Mouse (Mus musculus) intestine, postnatal 0 days (tissue): ENCODE data around the gene Cdadc1. TPM values are rescaled to one million over a fixed set of nuclear protein-coding genes. Genes with fewer than 3 reads are reported as not detected.

Experiments used
- ATAC-seq: fragments of 200-750 bp; cut with Nextera tagmentation; 2 replicates; pipeline ENCODE4 v1.8.0; 2017; ENCODE audit warnings: mild to moderate bottlenecking, moderate TSS enrichment, moderate library complexity
- H3K27ac ChIP-seq: fragments of 300-500 bp; sonication (generic); 2 replicates; pipeline ENCODE4 v1.5.1; 2014; ENCODE audit warnings: mild to moderate bottlenecking, low read depth, low read length, moderate library complexity
- H3K27me3 ChIP-seq: fragments of 300-500 bp; sonication (generic); replicated peaks from 2 replicates; pipeline ENCODE4 v1.6.1; 2014; ENCODE audit warnings: low read length, mixed read lengths; ENCODE audit not compliant: control insufficient read depth, insufficient read depth
- H3K36me3 ChIP-seq: fragments of 300-500 bp; sonication (generic); 2 replicates; pipeline ENCODE4 v1.6.1; 2014; ENCODE audit warnings: mild to moderate bottlenecking, moderate library complexity; ENCODE audit not compliant: control insufficient read depth, insufficient read depth
- H3K4me1 ChIP-seq: fragments of 300-500 bp; sonication (generic); replicated peaks from 2 replicates; pipeline ENCODE4 v1.6.1; 2014; ENCODE audit warnings: antibody characterized with exemption, low read length, mixed read lengths; ENCODE audit not compliant: control insufficient read depth, insufficient read depth
- H3K4me2 ChIP-seq: fragments of 300-500 bp; sonication (generic); replicated peaks from 2 replicates; pipeline ENCODE4 v1.6.1; 2014; ENCODE audit warnings: low read depth, mild to moderate bottlenecking, moderate library complexity
- H3K4me3 ChIP-seq: fragments of 300-500 bp; sonication (generic); 2 replicates; pipeline ENCODE4 v1.5.1; 2014; ENCODE audit warnings: low read depth, low read length
- H3K9ac ChIP-seq: fragments of 300-500 bp; sonication (generic); 2 replicates; pipeline ENCODE4 v1.6.1; 2014; ENCODE audit warnings: mild to moderate bottlenecking, low read depth, low read length
- H3K9me3 ChIP-seq: fragments of 300-500 bp; sonication (generic); 2 replicates; pipeline ENCODE4 v1.6.1; 2016; ENCODE audit warnings: mixed run types; ENCODE audit not compliant: control insufficient read depth
- CTCF ChIP-seq: sonication (generic); IDR thresholded peaks from 2 replicates; pipeline ENCODE4 v1.5.1; 2016; ENCODE audit warnings: low read depth, mild to moderate bottlenecking, control low read depth, antibody characterized with exemption, moderate library complexity
- WGBS: fragments of 180-500 bp; shearing (Covaris S2); extraction: QIAGEN DNeasy Blood & Tissue Kit; methylation state at CpG from one replicate; pipeline ENCODE4 v1.1.7; 2014; 5-methylcytosine and 5-hydroxymethylcytosine counted together
- polyA plus RNA-seq: library from polyadenylated mRNA; unstranded; fragments of >200 nt; fragmentation: Nextera tagmentation; extraction: Ambion mirVana; gene quantifications from 2 replicates; pipeline ENCODE4 v1.2.1, GENCODE M21; 2015

Gene Cdadc1
- polyA plus RNA-seq = 22.3 and 24.3 TPM in 2 replicates

DNA sequence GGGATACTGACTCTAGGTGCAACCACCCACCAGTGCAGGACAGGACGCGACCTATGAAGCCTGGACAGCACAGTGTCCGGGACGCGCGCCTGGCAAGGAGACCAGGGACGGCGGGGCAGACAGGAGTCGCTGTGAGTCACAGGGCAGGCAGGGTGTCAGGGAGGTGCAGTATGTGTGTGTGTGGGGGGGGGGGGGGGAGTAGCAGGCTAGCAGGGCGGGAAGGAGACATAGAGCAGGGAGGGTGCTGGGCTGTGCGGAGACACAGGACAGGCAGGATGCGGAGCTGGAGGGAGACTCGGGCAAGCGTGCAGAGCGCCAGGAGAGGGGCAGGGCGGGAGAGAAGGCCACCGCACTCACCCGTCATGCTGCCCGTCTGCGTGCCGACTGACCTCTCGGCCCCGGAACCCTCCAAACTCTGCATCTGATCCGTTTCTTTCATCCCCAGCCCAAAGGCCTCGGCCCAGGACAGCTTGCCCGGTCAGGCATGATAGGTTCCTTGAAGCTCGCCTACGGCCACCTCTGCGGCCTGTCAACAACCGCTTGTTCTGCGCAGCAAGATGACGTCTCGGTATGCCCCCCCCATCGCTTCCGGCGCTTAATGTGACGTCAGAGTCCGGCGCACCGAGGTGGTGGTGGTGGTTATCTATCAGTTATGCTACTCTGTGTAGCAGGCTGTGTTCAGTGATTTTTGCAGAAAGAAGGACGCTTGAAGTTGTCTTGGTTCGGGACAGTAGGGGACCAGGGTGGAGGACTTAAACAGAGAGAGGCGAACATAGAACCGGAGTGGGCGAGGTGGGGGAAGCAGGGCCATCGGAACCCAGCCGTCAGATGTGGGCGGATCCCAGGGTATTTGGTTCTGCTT, at the start of gene Cdadc1:
Gene Cdadc1, minus strand, starts transcription at position 562 of the 862 bp plus-strand sequence.
- ATAC-seq = peak; percentile 92

DNA sequence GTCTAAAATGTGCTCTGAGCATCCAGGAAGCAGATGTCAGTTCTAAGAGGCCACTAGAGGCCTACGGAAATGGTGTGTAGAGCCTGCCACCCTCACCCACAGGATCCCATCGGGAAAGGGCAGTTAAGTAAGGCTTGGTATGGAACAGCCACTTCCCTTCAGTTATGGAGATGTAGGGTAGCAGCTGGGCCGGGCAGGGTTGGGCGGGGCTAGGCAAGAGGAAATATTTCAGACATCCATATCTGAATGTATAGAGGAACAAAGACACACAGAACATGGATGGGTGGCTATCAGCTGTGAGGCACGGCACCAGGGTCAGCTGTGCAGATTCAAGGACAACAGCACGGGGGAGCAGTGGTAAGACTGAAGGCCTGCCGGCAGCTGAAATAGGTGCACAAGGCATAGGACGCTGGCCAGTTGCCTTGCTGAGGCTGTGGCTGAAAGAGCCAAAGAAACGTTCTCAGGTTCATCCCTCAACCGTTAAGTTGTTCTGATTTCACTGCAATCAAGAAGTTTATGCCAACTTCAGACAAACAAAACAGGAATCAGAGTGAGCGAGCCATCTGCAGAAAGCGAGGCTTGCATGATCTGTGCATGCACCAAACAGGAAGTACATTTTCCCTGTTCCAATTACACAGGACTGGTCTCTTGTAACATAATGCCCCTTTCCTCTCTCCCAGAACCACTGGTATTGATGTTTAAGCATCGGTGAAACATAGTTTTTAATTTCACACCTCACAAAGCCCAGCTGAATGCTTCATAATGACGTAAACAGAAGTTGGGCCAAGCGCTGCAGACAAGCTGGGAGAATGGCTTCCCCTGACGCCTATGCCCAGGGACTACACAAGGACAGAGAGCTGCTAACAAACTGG, 49.3 kb upstream of the Cdadc1 start:
- Histone ChIP-seq H3K36me3 (no peaks in the 10 kb centered on the region), H3K27ac (no peak overlapping the region), H3K27me3 (no peaks in the 10 kb centered on the region), H3K4me2 (no peak overlapping the region), H3K4me3 (no peak overlapping the region), H3K4me1 (no peaks in the 10 kb centered on the region), H3K9me3 (no peaks in the 10 kb centered on the region), H3K9ac (no peak overlapping the region)
- no peak for ATAC-seq
- 61% methylated on average over 16 of the region's 16 CpGs for WGBS
- peak; percentile 31; the same call in 1 of the 2 replicates for TF ChIP-seq CTCF

More for the DNA sequence above, at the start of gene Cdadc1:
- peaks cover 8% of the 10 kb centered on the region for H3K36me3 ChIP-seq
- peak within 1 kb of the TSS; percentile 81 for H3K9ac ChIP-seq
- no peaks in the 10 kb centered on the region for H3K27me3 ChIP-seq
- under 1% methylated on average over 46 of the region's 48 CpGs for WGBS
- peak within 1 kb of the TSS; percentile 67 for H3K4me2 ChIP-seq
- H3K27ac ChIP-seq = peak within 1 kb of the TSS; percentile 60
- H3K4me3 ChIP-seq = peak within 1 kb of the TSS; percentile 94
- TF ChIP-seq CTCF = peak; percentile 60
- H3K4me1 ChIP-seq = peaks cover 2% of the 10 kb centered on the region; the same call in 1 of the 2 replicates
- H3K9me3 ChIP-seq = no peaks in the 10 kb centered on the region

DNA sequence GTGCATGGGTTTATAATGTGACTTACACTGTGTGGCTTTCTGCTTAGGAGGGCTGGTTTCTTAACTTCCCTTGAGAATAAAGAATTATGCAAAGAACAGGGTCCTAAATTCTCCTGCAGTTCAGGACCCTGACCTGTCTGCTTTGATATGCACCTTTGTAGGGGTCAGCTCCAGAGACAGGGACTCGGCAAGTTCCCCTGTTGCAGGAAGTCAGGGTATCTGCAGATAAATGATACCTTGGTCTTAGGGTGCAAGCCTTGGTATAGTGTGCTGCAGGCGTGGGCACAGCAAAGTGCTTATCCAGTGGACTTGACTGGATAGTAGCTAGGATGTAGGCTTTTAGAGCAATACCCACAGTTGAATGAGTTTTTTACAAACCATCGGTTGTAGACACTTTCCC, 47.1 kb upstream of the Cdadc1 start:
- no peak for TF ChIP-seq CTCF
- no peak for ATAC-seq
- WGBS = 88% methylated on average over 3 of the region's 3 CpGs
- H3K9ac ChIP-seq = no peak overlapping the region
- no peak overlapping the region for H3K4me2 ChIP-seq
- H3K4me1 ChIP-seq = no peaks in the 10 kb centered on the region
- no peak overlapping the region for H3K27ac ChIP-seq
- no peaks in the 10 kb centered on the region for H3K27me3 ChIP-seq
- no peaks in the 10 kb centered on the region for H3K9me3 ChIP-seq
- no peaks in the 10 kb centered on the region for H3K36me3 ChIP-seq
- no peak overlapping the region for H3K4me3 ChIP-seq

DNA sequence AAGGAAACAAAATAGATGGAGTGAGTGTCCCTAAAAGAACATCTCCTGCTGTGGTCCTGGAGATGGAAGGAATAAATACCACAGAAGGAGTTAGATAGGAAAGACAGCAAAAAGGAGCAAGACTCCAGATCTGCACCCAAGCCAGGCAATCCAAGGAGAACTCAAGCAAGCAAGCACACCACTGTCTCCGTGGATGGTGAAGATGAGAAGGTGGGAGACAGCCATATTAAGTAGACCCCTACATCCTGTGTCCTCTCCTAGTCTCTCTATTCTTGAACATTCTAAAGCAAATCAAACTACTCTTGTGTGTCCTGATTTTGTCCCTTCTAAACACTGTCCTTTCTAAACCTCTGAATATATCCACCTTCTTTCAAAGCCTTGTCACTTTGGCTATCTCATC, 46.4 kb upstream of the Cdadc1 start:
- no peaks in the 10 kb centered on the region for H3K9me3 ChIP-seq
- H3K4me1 ChIP-seq = 0 out of 2 replicates have a peak, but pooled peaks cover 6% of the 10 kb centered on the region
- no peak for TF ChIP-seq CTCF
- H3K4me3 ChIP-seq = no peak overlapping the region
- no peak overlapping the region for H3K4me2 ChIP-seq
- no peaks in the 10 kb centered on the region for H3K27me3 ChIP-seq
- no peaks in the 10 kb centered on the region for H3K36me3 ChIP-seq
- H3K9ac ChIP-seq = no peak overlapping the region
- H3K27ac ChIP-seq = no peak overlapping the region
- no peak for ATAC-seq
- WGBS = 91% methylated on average over 1 of the region's 1 CpGs

DNA sequence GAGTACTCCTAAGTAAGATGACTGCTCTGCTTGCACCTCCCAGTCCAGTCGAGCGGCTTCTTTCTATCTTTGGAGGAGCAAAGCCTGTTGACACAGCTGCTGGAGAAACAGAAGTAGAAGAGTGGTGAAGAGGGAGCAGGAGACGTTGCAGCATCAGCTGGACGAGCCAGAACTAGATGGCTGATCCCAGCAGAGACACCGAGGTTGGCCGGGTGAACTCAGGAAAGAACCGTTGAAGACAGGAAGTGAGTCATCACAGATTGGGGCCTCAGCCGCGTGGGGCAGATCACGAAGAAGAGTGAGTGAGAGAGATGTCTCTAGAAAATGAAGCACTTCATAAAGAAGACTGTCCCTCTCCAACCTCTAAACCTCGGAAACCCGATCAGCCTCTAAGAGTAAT, 45.8 kb upstream of the Cdadc1 start:
- H3K36me3 ChIP-seq = no peaks in the 10 kb centered on the region

DNA sequence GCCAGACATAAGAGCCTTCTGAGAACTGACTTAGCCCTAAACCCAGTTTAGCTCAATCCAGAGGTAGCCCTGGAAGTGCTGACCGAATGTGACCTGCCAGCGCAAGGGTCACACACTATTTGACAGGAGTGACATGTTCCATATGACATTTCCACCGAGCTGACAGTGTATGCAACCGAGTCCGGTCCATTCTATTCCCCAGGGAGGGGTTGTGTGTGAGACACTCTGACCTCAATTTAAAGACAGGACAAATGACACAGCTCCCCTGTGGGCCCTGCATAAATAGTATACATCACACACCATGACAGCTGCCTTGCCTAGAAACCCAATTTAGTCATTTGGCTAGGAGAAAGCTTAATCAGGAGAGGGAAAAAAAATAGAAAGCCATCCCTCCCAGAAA, 44.1 kb upstream of the Cdadc1 start:
- H3K9me3 ChIP-seq = no peaks in the 10 kb centered on the region
- H3K36me3 ChIP-seq = no peaks in the 10 kb centered on the region
- no peaks in the 10 kb centered on the region for H3K27me3 ChIP-seq
- 58% methylated on average over 5 of the region's 5 CpGs for WGBS
- H3K27ac ChIP-seq = no peak overlapping the region
- 0 out of 2 replicates have a peak, but pooled peaks cover 6% of the 10 kb centered on the region for H3K4me1 ChIP-seq
- H3K9ac ChIP-seq = no peak overlapping the region
- no peak overlapping the region for H3K4me2 ChIP-seq
- TF ChIP-seq CTCF = no peak
- H3K4me3 ChIP-seq = no peak overlapping the region
- no peak for ATAC-seq

More for the DNA sequence above, 45.8 kb upstream of the Cdadc1 start:
- H3K4me3 ChIP-seq = no peak overlapping the region
- H3K9ac ChIP-seq = no peak overlapping the region
- no peak overlapping the region for H3K27ac ChIP-seq
- ATAC-seq = no peak
- 0 out of 2 replicates have a peak, but pooled peaks cover 6% of the 10 kb centered on the region for H3K4me1 ChIP-seq
- no peak overlapping the region for H3K4me2 ChIP-seq
- 46% methylated on average over 12 of the region's 12 CpGs for WGBS
- H3K27me3 ChIP-seq = no peaks in the 10 kb centered on the region
- no peak for TF ChIP-seq CTCF
- no peaks in the 10 kb centered on the region for H3K9me3 ChIP-seq
